Mouse (Mus musculus) frontal cortex, adult 2 months (tissue): ENCODE data around the gene Gm28372. TPM values are rescaled to one million over a fixed set of nuclear protein-coding genes. Genes with fewer than 3 reads are reported as not detected.

Experiments used
- DNase-seq, 2 experiments: peaks; one replicate each; pipeline ENCODE4 v3.0.0; 2022; ENCODE audit warnings: low spot score in 1 of 2; ENCODE audit errors: extremely low spot score in 1 of 2
- polyA plus RNA-seq: library from polyadenylated mRNA; depleted of rRNA; stranded (reverse); fragments of >200 nt; gene quantifications from 2 replicates; pipeline ENCODE4 v1.2.3, GENCODE M21; 2012

Gene Gm28372
- polyA plus RNA-seq, 1 experiment, result not detected

- DNase-seq, result peak; percentile 49 to 89
Measured at GRCm38 (mm10) chr2:130411558-130412495, 6.8 kb downstream of the Gm28372 start.

GRCm38 (mm10) chr2:130412775-130413174, 7.7 kb downstream of the Gm28372 start:
- DNase-seq, result no peak

GRCm38 (mm10) chr2:130414094-130414856, 9.2 kb downstream of the Gm28372 start:
- DNase-seq, result no peak

GRCm38 (mm10) chr2:130421781-130422620, 17.0 kb downstream of the Gm28372 start:
- DNase-seq, result no peak

GRCm38 (mm10) chr2:130423397-130424125, 18.5 kb downstream of the Gm28372 start:
- peak; percentile 48 to 82 for DNase-seq

- peak; percentile 79 to 93 for DNase-seq
Measured at GRCm38 (mm10) chr2:130424126-130424853, 19.3 kb downstream of the Gm28372 start, which contains the start of the genes Vps16 and Pced1a. Gene Vps16, plus strand, starts transcription at chr2:130424339. Gene Pced1a, minus strand, starts transcription at chr2:130424701.

- peak in 1 of 2 experiments; percentile 10 for DNase-seq
Measured at GRCm38 (mm10) chr2:130425112-130425511, 20.1 kb downstream of the Gm28372 start.

- no peak for DNase-seq
Measured at GRCm38 (mm10) chr2:130429851-130430250, 24.8 kb downstream of the Gm28372 start.

- no peak for DNase-seq
Measured at GRCm38 (mm10) chr2:130430484-130430883, 25.4 kb downstream of the Gm28372 start.

GRCm38 (mm10) chr2:130432157-130432556, 27.1 kb downstream of the Gm28372 start:
- no peak for DNase-seq

GRCm38 (mm10) chr2:130433152-130433551, 28.1 kb downstream of the Gm28372 start:
- DNase-seq, result peak in 1 of 2 experiments; percentile 84

GRCm38 (mm10) chr2:130436769-130437168, 31.7 kb downstream of the Gm28372 start:
- DNase-seq, result no peak

GRCm38 (mm10) chr2:130438861-130439260, 33.8 kb downstream of the Gm28372 start:
- DNase-seq, result no peak

GRCm38 (mm10) chr2:130439840-130440480, 34.9 kb downstream of the Gm28372 start:
- no peak for DNase-seq

GRCm38 (mm10) chr2:130442162-130442561, 37.1 kb downstream of the Gm28372 start:
- DNase-seq, result no peak

GRCm38 (mm10) chr2:130448449-130448848, 43.4 kb downstream of the Gm28372 start:
- DNase-seq, result no peak

- no peak for DNase-seq
Measured at GRCm38 (mm10) chr2:130449021-130449793, 44.2 kb downstream of the Gm28372 start.
